Mouse (Mus musculus): ENCODE measurements around the gene Ppp6r1.
A peak's percentile ranks its signal among the peaks of the same experiment; 100 is the strongest.

Ppp6r1 gene

DNA sequence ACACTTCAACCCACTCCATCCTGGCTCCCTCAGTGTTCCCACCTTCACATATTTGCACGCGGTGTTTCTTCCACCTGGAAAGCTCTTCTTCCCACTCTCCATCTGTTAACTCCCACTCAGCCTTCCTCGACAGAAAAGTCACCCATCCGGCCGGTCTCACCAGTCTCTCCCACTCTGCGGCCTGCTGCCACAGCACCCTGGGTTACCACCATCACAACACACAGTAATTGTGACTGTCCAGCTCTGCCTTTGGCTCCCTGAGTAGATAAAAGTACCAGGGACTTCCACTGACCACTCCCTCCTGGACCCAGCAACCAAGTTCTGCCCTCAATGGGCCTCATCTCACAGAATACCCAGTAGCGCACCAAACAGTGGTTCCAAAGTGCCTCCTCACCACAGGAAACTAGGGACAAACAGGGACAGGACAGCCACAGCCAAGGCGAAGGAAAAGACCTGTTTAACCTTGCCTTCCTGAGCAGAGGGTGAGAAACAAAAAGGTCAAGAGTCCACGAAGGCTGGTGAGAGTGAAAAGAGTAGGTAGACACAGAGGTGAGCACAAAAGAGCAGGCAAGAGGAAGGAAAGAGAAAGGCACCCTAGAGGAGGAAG lies 1.2 kb downstream of the Ppp6r1 start:
- DNase-seq (ENCODE audit: low read depth, low spot score), result no peak

DNA sequence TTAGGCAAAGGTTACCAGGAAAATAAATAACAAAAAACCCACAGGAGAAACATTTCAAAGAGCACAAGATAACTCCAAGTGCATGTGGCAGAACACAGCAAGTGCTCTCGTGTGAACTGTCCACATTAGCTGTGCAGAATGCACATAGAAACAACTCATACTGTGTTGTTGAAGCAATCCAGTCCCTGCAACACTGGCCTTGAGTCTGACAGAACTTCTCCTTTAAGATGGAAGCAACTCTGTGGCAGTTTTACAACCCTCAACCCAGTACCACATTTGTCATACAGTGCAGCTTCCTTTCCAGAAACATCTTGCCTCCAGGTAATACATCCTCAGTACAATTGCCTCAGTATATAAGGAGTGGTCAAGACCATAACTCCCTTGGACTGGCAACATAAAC lies 2.0 kb downstream of the Ppp6r1 start:
- no peak for DNase-seq (ENCODE audit: low read depth, low spot score)

DNA sequence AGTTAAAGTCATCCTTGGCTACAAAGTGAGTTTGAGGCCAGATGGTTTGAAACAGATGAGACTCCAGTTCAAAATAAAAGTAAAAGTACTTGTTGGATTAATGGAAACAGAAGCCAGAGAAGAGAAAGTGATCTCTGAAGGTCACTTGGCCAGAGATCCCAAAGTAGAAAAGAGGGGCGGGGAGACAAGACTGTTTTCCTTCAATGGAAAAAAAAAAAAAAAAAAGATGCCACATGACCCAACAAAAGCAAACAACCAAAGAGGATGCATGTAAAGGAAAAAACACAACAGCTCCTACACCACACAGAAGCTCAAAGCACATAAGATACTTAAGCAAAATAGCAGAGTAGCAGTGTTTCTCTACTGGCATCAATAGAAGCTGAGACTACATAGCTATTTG lies 2.9 kb downstream of the Ppp6r1 start:
- no peak for DNase-seq (ENCODE audit: low read depth, low spot score)

GRCm38 (mm10) chr7:4655393-4655792 lies 3.4 kb downstream of the Ppp6r1 start:
- DNase-seq (ENCODE audit: low read depth, low spot score), result no peak

GRCm38 (mm10) chr7:4654221-4654620 lies 4.6 kb downstream of the Ppp6r1 start:
- DNase-seq (ENCODE audit: low read depth, low spot score), result no peak

DNA sequence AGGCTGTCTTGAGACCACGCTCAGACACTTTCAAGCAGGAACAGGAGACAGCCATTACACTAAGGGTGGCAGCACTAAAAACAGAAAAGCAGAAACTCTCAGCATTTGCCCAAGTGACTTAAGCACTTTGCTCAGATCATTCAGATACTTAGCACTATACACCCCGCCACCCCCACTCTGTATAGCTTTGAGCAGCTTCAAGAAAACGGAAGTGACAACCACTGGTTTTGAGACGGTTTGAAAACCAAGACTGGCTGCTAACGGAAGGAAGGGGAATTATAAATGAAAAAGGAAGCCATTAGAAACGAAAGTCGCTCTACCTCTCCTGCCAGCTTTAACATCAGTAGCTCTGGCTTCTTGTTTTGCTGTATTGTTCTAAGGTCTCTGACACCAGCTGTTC lies 5.0 kb downstream of the Ppp6r1 start:
- no peak for DNase-seq (ENCODE audit: low read depth, low spot score)

- DNase-seq (ENCODE audit: low read depth, low spot score), result no peak
Observed at GRCm38 (mm10) chr7:4653351-4653750, 5.5 kb downstream of the Ppp6r1 start.

GRCm38 (mm10) chr7:4652726-4653125 lies 6.1 kb downstream of the Ppp6r1 start:
- no peak for DNase-seq (ENCODE audit: low read depth, low spot score)

- no peak for DNase-seq (ENCODE audit: low read depth, low spot score)
Observed at GRCm38 (mm10) chr7:4651581-4651980, 7.2 kb downstream of the Ppp6r1 start.

- no peak for DNase-seq (ENCODE audit: low read depth, low spot score)
Observed at GRCm38 (mm10) chr7:4647992-4648391, 10.8 kb downstream of the Ppp6r1 start.

DNA sequence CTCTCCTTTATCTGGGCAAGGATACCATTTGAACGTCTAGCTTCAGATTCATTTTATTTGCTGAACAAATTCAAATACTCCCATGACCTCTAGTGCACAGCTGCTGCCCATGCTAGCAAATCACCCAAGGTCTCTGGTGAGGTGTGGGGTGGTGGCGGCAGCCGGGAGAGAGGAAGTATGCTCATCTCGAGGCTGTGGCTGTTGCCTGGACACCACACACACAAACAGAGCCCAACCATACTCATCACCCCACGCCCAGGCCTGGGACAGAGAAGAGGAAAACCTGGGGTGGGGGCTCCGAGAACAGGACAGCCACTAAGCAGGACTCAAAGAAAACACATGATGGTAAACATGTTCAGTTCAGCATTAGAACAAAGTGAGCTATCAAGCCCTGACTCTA lies 11.5 kb downstream of the Ppp6r1 start:
- no peak for DNase-seq (ENCODE audit: low read depth, low spot score)

- no peak for DNase-seq (ENCODE audit: low read depth, low spot score)
Observed at GRCm38 (mm10) chr7:4646806-4647205, 12.0 kb downstream of the Ppp6r1 start.

GRCm38 (mm10) chr7:4643225-4643624 lies 15.6 kb downstream of the Ppp6r1 start:
- no peak for DNase-seq (ENCODE audit: low read depth, low spot score)

DNA sequence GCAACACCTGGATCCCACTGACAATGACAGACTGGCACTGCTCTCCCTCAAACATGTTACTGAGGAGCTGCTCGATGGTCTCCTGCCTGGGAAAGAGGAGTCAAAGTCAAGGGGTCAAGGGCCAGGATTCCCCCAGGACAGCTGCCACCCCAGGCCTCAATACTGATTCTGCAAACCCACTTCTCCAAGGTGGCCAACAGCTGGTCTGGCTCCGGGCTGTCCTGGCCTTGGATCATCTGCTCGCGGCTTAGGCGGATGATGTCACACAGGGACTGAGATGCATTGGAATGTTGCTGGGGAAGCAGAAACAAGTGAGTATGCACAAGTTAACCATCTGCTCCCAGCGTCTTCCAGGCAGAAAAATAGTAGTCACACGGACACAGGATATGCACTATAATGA lies 16.9 kb downstream of the Ppp6r1 start:
- DNase-seq (ENCODE audit: low read depth, low spot score), result no peak

- DNase-seq (ENCODE audit: low read depth, low spot score), result no peak
Observed at GRCm38 (mm10) chr7:4641155-4641554, 17.7 kb downstream of the Ppp6r1 start.

- no peak for DNase-seq (ENCODE audit: low read depth, low spot score)
Observed at GRCm38 (mm10) chr7:4636179-4636578, 22.6 kb downstream of the Ppp6r1 start.

- DNase-seq (ENCODE audit: low read depth, low spot score), result no peak
Observed at GRCm38 (mm10) chr7:4631031-4631430, 27.8 kb downstream of the Ppp6r1 start, which contains the start of gene Tmem86b. Tmem86b (minus strand) TSS chr7:4631422.

- DNase-seq (ENCODE audit: low read depth, low spot score), result no peak
Observed at GRCm38 (mm10) chr7:4630198-4630597, 28.6 kb downstream of the Ppp6r1 start.

- no peak for DNase-seq (ENCODE audit: low read depth, low spot score)
Observed at GRCm38 (mm10) chr7:4629586-4629985, 29.2 kb downstream of the Ppp6r1 start.

- no peak for DNase-seq (ENCODE audit: low read depth, low spot score)
Observed at GRCm38 (mm10) chr7:4625928-4626327, 32.9 kb downstream of the Ppp6r1 start.

DNA sequence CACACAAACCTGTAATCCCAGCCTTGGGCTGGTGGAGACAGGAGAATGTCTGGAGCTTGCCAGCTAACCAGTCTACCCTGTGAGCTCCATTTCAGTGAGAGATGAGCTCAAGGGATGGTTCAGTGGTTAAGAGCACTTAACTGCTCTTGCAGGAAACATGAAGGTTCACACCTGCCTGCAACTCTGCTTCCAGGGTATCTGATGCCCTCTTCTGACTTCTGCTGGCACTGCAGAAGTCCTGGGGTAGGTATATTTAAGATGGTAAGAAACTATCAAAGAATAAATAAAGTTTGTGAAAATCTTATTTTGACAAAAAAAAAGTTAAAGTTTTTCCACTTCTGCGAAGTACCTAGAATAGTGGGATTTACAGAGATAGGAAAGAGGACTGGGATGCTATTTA lies 34.5 kb downstream of the Ppp6r1 start:
- DNase-seq (ENCODE audit: low read depth, low spot score), result no peak

GRCm38 (mm10) chr7:4623544-4624189 lies 35.2 kb downstream of the Ppp6r1 start:
- DNase-seq (ENCODE audit: low read depth, low spot score), result no peak

GRCm38 (mm10) chr7:4619979-4620378 lies 38.8 kb downstream of the Ppp6r1 start:
- peak; percentile 47 for DNase-seq (ENCODE audit: low read depth, low spot score)
